Mouse (Mus musculus): ENCODE results near the gene Pfkfb2. TPM values are rescaled to one million over a fixed set of nuclear protein-coding genes. Genes with fewer than 3 reads are reported as not detected.

The Pfkfb2 gene
- polyA plus RNA-seq, 1 experiment from 2014 or later: 2.6 TPM

DNA sequence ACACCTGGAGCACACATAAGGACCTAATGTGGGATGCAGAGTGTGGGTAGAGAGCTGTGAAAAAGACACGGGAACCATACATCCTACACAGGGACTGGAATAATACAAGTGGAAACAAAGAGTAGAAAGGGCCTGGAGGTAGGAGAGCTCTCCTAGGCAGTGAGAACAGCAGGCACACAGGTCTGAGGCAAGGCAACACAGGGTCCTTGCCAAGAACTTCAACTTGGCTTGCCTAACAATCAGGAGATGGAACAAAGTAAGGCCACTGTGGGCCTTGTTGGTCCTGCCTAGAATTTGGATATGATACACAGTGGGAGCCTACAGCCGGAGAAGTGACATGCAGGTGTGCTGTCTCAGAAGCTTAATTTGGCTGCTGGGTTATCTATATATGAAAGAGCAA lies 40.9 kb upstream of the Pfkfb2 start:
- DNase-seq (no peak), ATAC-seq (no peak)
- H3K4me3 ChIP-seq (ENCODE audit: low read depth, low read length): no peak overlapping the region
- no peaks in the 10 kb centered on the region for H3K9me3 ChIP-seq (ENCODE audit: low read length)
- no peak overlapping the region for H3K9ac ChIP-seq (replicated peaks)
- no peak overlapping the region for H3K27ac ChIP-seq (ENCODE audit: low read depth)
- H3K27me3 ChIP-seq (ENCODE audit: insufficient read depth, low read length): no peaks in the 10 kb centered on the region
- TF ChIP-seq CTCF (IDR thresholded peaks at IDR 0.05; ENCODE audit: low read depth) (no peak), EP300 (IDR thresholded peaks at IDR 0.05; ENCODE audit: low read depth) (no peak)
- no peaks in the 10 kb centered on the region for H3K36me3 ChIP-seq (replicated peaks; ENCODE audit: insufficient read depth, low read length)
- no peak overlapping the region for H3K4me2 ChIP-seq (ENCODE audit: low read depth, low read length)
- 88% methylated on average over 2 of the region's 2 CpGs for WGBS (ENCODE audit: insufficient replicate concordance)
- no peaks in the 10 kb centered on the region for H3K4me1 ChIP-seq (ENCODE audit: insufficient read depth)

DNA sequence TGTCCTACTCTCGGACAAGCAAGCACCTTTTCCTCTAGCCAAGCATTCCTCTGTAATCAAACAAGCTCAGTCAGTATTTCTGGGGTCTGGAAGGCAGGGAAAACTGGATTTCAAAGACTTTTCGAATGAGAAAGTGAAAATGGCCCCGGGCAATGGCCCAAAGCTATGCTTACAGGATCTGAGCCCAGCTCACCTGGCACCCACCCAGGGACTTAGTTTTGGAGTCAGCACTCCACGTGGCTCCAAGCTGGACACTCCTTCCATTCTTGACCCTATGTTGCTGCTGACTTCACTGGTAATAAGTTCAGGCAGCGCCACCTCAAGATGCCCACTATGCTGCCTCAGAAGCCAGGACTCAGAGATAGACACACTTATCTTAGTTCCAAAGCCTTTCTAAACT lies 38.0 kb upstream of the Pfkfb2 start:
- Histone ChIP-seq H3K4me2 (ENCODE audit: low read depth, low read length) (no peak overlapping the region), H3K4me1 (ENCODE audit: insufficient read depth) (peaks cover 1% of the 10 kb centered on the region; the same call in 1 of the 2 replicates), H3K27me3 (ENCODE audit: insufficient read depth, low read length) (no peaks in the 10 kb centered on the region), H3K27ac (ENCODE audit: low read depth) (no peak overlapping the region), H3K9me3 (ENCODE audit: low read length) (no peaks in the 10 kb centered on the region), H3K9ac (replicated peaks) (no peak overlapping the region), H3K4me3 (ENCODE audit: low read depth, low read length) (no peak overlapping the region), H3K36me3 (replicated peaks; ENCODE audit: insufficient read depth, low read length) (no peaks in the 10 kb centered on the region)
- WGBS (ENCODE audit: insufficient replicate concordance): 71% methylated on average over 5 of the region's 5 CpGs
- DNase-seq: no peak
- no peak for ATAC-seq
- no peak for TF ChIP-seq EP300 (IDR thresholded peaks at IDR 0.05; ENCODE audit: low read depth)
- no peak for TF ChIP-seq CTCF (IDR thresholded peaks at IDR 0.05; ENCODE audit: low read depth)

DNA sequence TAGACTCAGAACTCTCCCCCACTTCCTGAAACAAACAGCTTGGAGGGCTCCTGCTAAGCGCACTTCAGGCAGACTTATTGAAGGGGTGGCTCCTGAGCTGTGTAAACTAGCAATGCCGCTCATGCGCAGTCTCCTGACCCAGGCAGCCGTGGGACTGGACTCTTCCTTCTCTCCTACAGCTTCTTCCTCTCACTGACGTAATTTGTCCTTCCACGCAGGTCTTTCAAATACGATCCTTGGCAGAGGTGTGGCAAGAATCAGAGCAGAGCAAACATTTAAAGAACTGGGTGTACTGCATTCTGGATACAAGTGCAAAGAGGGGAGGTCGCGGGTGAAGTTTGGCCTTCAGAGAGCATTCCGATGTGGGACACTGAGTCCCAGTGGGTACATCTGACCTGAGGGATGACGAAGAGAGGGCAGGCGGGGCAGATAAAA lies 35.0 kb upstream of the Pfkfb2 start:
- no peaks in the 10 kb centered on the region for H3K9me3 ChIP-seq (ENCODE audit: low read length)
- H3K27ac ChIP-seq (ENCODE audit: low read depth): peak overlapping the region; percentile 45; the same call in 1 of the 2 replicates
- H3K36me3 ChIP-seq (replicated peaks; ENCODE audit: insufficient read depth, low read length): no peaks in the 10 kb centered on the region
- ATAC-seq (peak; percentile 94), DNase-seq (peak; percentile 58)
- no peaks in the 10 kb centered on the region for H3K27me3 ChIP-seq (ENCODE audit: insufficient read depth, low read length)
- peaks cover 7% of the 10 kb centered on the region; the same call in 1 of the 2 replicates for H3K4me1 ChIP-seq (ENCODE audit: insufficient read depth)
- H3K9ac ChIP-seq (replicated peaks): no peak overlapping the region; the same call in 1 of the 2 replicates
- no peak overlapping the region for H3K4me2 ChIP-seq (ENCODE audit: low read depth, low read length)
- 60% methylated on average over 12 of the region's 12 CpGs for WGBS (ENCODE audit: insufficient replicate concordance)
- H3K4me3 ChIP-seq (ENCODE audit: low read depth, low read length): no peak overlapping the region
- TF ChIP-seq EP300 (IDR thresholded peaks at IDR 0.05; ENCODE audit: low read depth) (peak; percentile 90), CTCF (IDR thresholded peaks at IDR 0.05; ENCODE audit: low read depth) (no peak)

DNA sequence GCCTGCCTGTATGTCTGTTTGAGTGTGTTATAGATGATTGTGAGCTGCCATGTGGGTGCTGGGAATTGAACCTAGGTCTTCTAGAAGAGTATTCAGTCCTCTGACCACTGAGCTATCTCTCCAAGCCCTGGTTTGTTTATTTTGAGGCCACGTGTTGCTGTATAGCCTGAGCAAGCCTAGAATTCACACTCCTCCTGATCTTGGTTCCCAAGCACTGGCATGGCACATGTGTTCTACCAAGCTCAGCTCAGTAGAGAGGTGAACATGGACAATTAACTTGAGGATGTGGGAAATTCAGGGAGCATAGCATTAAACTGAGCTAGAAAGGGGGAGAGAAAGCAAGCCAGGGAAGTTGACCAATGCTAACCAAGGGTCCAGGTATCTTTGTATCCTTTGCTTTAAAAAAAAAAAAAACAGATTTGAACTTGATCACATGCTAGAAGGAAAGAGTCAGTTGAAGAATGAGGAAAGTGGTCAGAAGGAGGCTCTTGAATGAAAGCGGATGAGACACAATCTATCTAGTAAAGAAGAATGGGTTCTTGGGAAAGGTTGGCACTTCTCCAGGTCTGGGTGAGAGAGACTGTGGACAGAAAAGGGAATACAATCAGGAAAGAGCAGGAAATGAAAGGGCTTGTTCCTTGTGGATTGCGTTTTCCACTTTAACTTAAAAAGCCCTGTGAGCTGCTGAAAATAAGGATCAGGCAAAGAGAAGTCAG lies 33.1 kb upstream of the Pfkfb2 start:
- H3K4me3 ChIP-seq (ENCODE audit: low read depth, low read length): no peak overlapping the region
- 81% methylated on average over 3 of the region's 3 CpGs for WGBS (ENCODE audit: insufficient replicate concordance)
- no peaks in the 10 kb centered on the region for H3K27me3 ChIP-seq (ENCODE audit: insufficient read depth, low read length)
- ATAC-seq: no peak
- peak overlapping the region; percentile 55 for H3K27ac ChIP-seq (ENCODE audit: low read depth)
- TF ChIP-seq EP300 (IDR thresholded peaks at IDR 0.05; ENCODE audit: low read depth) (no peak), CTCF (IDR thresholded peaks at IDR 0.05; ENCODE audit: low read depth) (no peak)
- H3K36me3 ChIP-seq (replicated peaks; ENCODE audit: insufficient read depth, low read length): no peaks in the 10 kb centered on the region
- peaks cover 7% of the 10 kb centered on the region; the same call in 1 of the 2 replicates for H3K4me1 ChIP-seq (ENCODE audit: insufficient read depth)
- no peak overlapping the region for H3K4me2 ChIP-seq (ENCODE audit: low read depth, low read length)
- no peak overlapping the region for H3K9ac ChIP-seq (replicated peaks)
- DNase-seq: no peak
- H3K9me3 ChIP-seq (ENCODE audit: low read length): no peaks in the 10 kb centered on the region

DNA sequence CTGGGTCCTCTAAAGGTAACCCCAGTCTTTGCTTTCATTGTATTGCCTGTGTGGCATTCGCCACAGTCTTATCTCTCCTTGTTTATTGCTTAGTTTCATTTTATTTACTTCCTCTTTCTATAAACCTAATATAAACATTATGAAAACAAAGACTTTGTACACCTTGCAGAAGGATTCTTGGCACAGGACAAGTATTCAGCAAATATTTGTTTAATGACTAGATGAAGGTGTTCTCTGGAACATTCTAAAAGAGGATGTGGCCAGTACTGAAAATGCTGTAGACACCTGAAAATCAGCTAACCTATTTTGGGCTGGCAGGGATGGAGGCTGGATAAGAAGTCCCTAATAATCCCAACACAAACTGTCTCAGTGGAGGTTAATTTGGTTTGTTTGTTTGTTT lies 32.5 kb upstream of the Pfkfb2 start:
- no peak overlapping the region for H3K4me2 ChIP-seq (ENCODE audit: low read depth, low read length)
- peak; percentile 68 for TF ChIP-seq EP300 (IDR thresholded peaks at IDR 0.05; ENCODE audit: low read depth)
- TF ChIP-seq CTCF (IDR thresholded peaks at IDR 0.05; ENCODE audit: low read depth): no peak
- H3K27ac ChIP-seq (ENCODE audit: low read depth): peak overlapping the region; percentile 62
- DNase-seq (no peak), ATAC-seq (peak; percentile 35; the same call in 1 of the 2 replicates)
- no peaks in the 10 kb centered on the region for H3K27me3 ChIP-seq (ENCODE audit: insufficient read depth, low read length)
- no peak overlapping the region for H3K9ac ChIP-seq (replicated peaks)
- H3K4me3 ChIP-seq (ENCODE audit: low read depth, low read length): no peak overlapping the region
- WGBS (ENCODE audit: insufficient replicate concordance): 44% methylated on average over 1 of the region's 1 CpGs
- no peaks in the 10 kb centered on the region for H3K9me3 ChIP-seq (ENCODE audit: low read length)
- H3K4me1 ChIP-seq (ENCODE audit: insufficient read depth): peaks cover 7% of the 10 kb centered on the region; the same call in 1 of the 2 replicates
- no peaks in the 10 kb centered on the region for H3K36me3 ChIP-seq (replicated peaks; ENCODE audit: insufficient read depth, low read length)

DNA sequence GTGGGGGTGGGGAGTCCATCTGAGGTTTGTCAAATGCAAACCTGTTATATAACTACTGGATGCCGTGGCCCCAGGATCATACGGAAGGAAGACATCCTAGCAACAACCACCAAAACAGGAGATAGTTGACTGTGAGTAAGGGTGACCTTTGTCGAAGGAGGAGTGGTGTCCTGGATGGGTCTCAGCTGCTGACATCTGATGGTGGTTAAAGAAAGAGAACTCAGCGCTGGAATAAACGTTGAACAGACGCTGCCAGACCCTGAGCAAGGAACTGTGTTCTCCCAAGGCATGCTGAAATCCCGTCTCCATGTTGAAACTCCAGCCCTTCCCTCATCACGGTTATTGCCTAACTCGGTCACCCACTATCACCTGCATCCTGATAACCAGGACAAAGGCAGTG lies 30.6 kb upstream of the Pfkfb2 start:
- DNase-seq (no peak), ATAC-seq (no peak)

More for the DNA sequence above, 30.6 kb upstream of the Pfkfb2 start:
- no peak for TF ChIP-seq CTCF (IDR thresholded peaks at IDR 0.05; ENCODE audit: low read depth)
- TF ChIP-seq EP300 (IDR thresholded peaks at IDR 0.05; ENCODE audit: low read depth): no peak
- no peaks in the 10 kb centered on the region for H3K27me3 ChIP-seq (ENCODE audit: insufficient read depth, low read length)
- WGBS (ENCODE audit: insufficient replicate concordance): 56% methylated on average over 9 of the region's 9 CpGs
- H3K27ac ChIP-seq (ENCODE audit: low read depth): no peak overlapping the region
- no peak overlapping the region for H3K9ac ChIP-seq (replicated peaks)
- H3K4me3 ChIP-seq (ENCODE audit: low read depth, low read length): no peak overlapping the region
- H3K9me3 ChIP-seq (ENCODE audit: low read length): no peaks in the 10 kb centered on the region
- H3K4me2 ChIP-seq (ENCODE audit: low read depth, low read length): no peak overlapping the region
- H3K36me3 ChIP-seq (replicated peaks; ENCODE audit: insufficient read depth, low read length): no peaks in the 10 kb centered on the region
- H3K4me1 ChIP-seq (ENCODE audit: insufficient read depth): peaks cover 7% of the 10 kb centered on the region; the same call in 1 of the 2 replicates

Data from liver, postnatal 0 days (tissue).